Mouse (Mus musculus): ENCODE measurements at regions not wholly inside any gene's neighbourhood (a gene's known extent, or its start where the extent isn't known, plus 50 kb on each side); places are given as distances from the start of the nearest gene placed in this dataset.

GRCm38 (mm10) chr8:32958331-32958730, 470.2 kb upstream of the 5930422O12Rik start:
- Histone ChIP-seq H3K27ac (ENCODE audit: low read depth, low read length) (no peak overlapping the region), H3K27me3 (ENCODE audit: control insufficient read depth, insufficient read depth, low read length) (no peaks in the 10 kb centered on the region), H3K4me3 (ENCODE audit: low read length) (no peak overlapping the region), H3K9me3 (ENCODE audit: control insufficient read depth, low read length) (no peaks in the 10 kb centered on the region; the same call in 1 of the 2 replicates), H3K36me3 (ENCODE audit: control insufficient read depth, insufficient read depth, low read length) (no peaks in the 10 kb centered on the region), H3K9ac (ENCODE audit: low read depth, low read length) (no peak overlapping the region), H3K4me1 (ENCODE audit: control insufficient read depth, insufficient read depth, low read length) (no peaks in the 10 kb centered on the region), H3K4me2 (replicated peaks; ENCODE audit: low read depth, low read length) (no peak overlapping the region)
- WGBS: 79% methylated on average over 1 of the region's 1 CpGs
- no peak for ATAC-seq (ENCODE audit: low FRiP score, low TSS enrichment)

DNA sequence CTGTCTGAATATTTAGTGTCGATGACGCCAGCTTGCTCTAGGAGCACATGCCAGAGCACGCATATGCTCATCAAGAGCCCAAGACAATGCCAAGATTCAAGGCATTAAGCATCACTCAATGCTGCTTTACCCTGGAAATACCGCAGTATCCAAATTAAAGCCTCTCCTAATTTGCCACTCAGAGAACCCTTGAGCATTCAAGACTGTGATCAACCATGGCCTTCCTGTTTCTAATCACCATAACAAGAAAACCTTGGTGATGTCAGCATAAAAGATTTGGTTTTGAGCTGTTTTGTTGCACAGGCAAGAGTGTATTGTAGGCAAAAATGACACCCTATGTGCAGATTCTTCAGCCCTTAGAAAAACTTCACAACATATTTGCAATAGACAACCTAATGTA, 469.7 kb upstream of the 5930422O12Rik start:
- WGBS: 89% methylated on average over 4 of the region's 4 CpGs
- no peak for ATAC-seq (ENCODE audit: low FRiP score, low TSS enrichment)
- Histone ChIP-seq H3K27me3 (ENCODE audit: control insufficient read depth, insufficient read depth, low read length) (no peaks in the 10 kb centered on the region), H3K9me3 (ENCODE audit: control insufficient read depth, low read length) (no peaks in the 10 kb centered on the region; the same call in 1 of the 2 replicates), H3K9ac (ENCODE audit: low read depth, low read length) (no peak overlapping the region), H3K27ac (ENCODE audit: low read depth, low read length) (no peak overlapping the region), H3K4me1 (ENCODE audit: control insufficient read depth, insufficient read depth, low read length) (no peaks in the 10 kb centered on the region), H3K4me2 (replicated peaks; ENCODE audit: low read depth, low read length) (no peak overlapping the region), H3K36me3 (ENCODE audit: control insufficient read depth, insufficient read depth, low read length) (no peaks in the 10 kb centered on the region), H3K4me3 (ENCODE audit: low read length) (no peak overlapping the region)

DNA sequence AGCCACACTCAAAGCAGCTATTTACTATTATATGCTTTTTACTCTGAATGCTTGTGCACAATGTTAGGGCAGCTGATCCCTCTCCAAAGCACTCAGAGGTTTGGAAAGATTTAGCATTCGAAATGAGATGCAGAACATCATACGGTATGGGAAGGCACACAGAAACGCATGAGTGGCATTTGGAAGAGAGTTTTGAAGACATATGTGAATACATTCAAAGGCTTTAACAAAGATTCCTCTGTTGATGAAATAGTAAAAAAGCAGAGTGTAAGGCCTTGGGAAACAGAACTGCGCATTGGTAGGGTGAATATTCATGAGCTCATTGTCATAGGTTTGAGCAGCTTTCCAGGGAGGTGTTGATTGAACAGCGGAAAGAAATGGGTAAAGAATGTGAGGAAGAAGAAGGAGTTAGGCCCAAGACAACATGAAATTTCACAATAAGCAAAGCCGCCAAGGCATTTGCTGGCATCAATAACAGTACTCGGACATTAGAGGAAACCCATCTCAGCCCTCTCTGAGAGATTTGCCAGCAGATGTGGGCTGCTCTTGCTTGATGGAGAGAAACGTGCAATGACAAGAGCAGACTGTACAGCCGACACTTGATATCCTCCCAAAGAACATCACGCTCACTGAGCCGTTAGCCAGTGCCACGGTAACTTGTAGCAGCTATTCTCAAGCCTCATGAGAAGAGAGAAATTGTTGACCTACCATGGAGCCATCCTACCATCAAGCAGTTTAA, 469.0 kb upstream of the 5930422O12Rik start:
- H3K4me2 ChIP-seq (replicated peaks; ENCODE audit: low read depth, low read length): no peak overlapping the region
- H3K36me3 ChIP-seq (ENCODE audit: control insufficient read depth, insufficient read depth, low read length): no peaks in the 10 kb centered on the region
- H3K9me3 ChIP-seq (ENCODE audit: control insufficient read depth, low read length): no peaks in the 10 kb centered on the region; the same call in 1 of the 2 replicates
- no peak for ATAC-seq (ENCODE audit: low FRiP score, low TSS enrichment)
- no peaks in the 10 kb centered on the region for H3K27me3 ChIP-seq (ENCODE audit: control insufficient read depth, insufficient read depth, low read length)
- H3K4me3 ChIP-seq (ENCODE audit: low read length): no peak overlapping the region
- H3K4me1 ChIP-seq (ENCODE audit: control insufficient read depth, insufficient read depth, low read length): no peaks in the 10 kb centered on the region
- H3K9ac ChIP-seq (ENCODE audit: low read depth, low read length): no peak overlapping the region
- 79% methylated on average over 12 of the region's 12 CpGs for WGBS
- no peak overlapping the region for H3K27ac ChIP-seq (ENCODE audit: low read depth, low read length)

GRCm38 (mm10) chr8:32990216-32990615, 438.3 kb upstream of the 5930422O12Rik start:
- no peak overlapping the region for H3K27ac ChIP-seq (ENCODE audit: low read depth, low read length)
- H3K4me3 ChIP-seq (ENCODE audit: low read length): no peak overlapping the region
- ATAC-seq (ENCODE audit: low FRiP score, low TSS enrichment): no peak
- no peak overlapping the region for H3K9ac ChIP-seq (ENCODE audit: low read depth, low read length)
- H3K4me1 ChIP-seq (ENCODE audit: control insufficient read depth, insufficient read depth, low read length): no peaks in the 10 kb centered on the region
- H3K4me2 ChIP-seq (replicated peaks; ENCODE audit: low read depth, low read length): no peak overlapping the region
- H3K27me3 ChIP-seq (ENCODE audit: control insufficient read depth, insufficient read depth, low read length): no peaks in the 10 kb centered on the region
- WGBS: 91% methylated on average over 3 of the region's 3 CpGs
- H3K9me3 ChIP-seq (ENCODE audit: control insufficient read depth, low read length): no peaks in the 10 kb centered on the region
- H3K36me3 ChIP-seq (ENCODE audit: control insufficient read depth, insufficient read depth, low read length): no peaks in the 10 kb centered on the region

GRCm38 (mm10) chr8:33003967-33004564, 424.4 kb upstream of the 5930422O12Rik start:
- H3K4me2 ChIP-seq (replicated peaks; ENCODE audit: low read depth, low read length): no peak overlapping the region
- H3K9me3 ChIP-seq (ENCODE audit: control insufficient read depth, low read length): no peaks in the 10 kb centered on the region
- H3K4me1 ChIP-seq (ENCODE audit: control insufficient read depth, insufficient read depth, low read length): no peaks in the 10 kb centered on the region
- WGBS: 55% methylated on average over 7 of the region's 7 CpGs
- no peak overlapping the region for H3K4me3 ChIP-seq (ENCODE audit: low read length)
- H3K27ac ChIP-seq (ENCODE audit: low read depth, low read length): no peak overlapping the region
- H3K9ac ChIP-seq (ENCODE audit: low read depth, low read length): no peak overlapping the region
- no peak for ATAC-seq (ENCODE audit: low FRiP score, low TSS enrichment)
- no peaks in the 10 kb centered on the region for H3K36me3 ChIP-seq (ENCODE audit: control insufficient read depth, insufficient read depth, low read length)
- H3K27me3 ChIP-seq (ENCODE audit: control insufficient read depth, insufficient read depth, low read length): no peaks in the 10 kb centered on the region

- no peak for ATAC-seq (ENCODE audit: low FRiP score, low TSS enrichment)
- no peaks in the 10 kb centered on the region for H3K36me3 ChIP-seq (ENCODE audit: control insufficient read depth, insufficient read depth, low read length)
- H3K27ac ChIP-seq (ENCODE audit: low read depth, low read length): no peak overlapping the region
- H3K9ac ChIP-seq (ENCODE audit: low read depth, low read length): no peak overlapping the region
- H3K27me3 ChIP-seq (ENCODE audit: control insufficient read depth, insufficient read depth, low read length): no peaks in the 10 kb centered on the region
- no peaks in the 10 kb centered on the region for H3K9me3 ChIP-seq (ENCODE audit: control insufficient read depth, low read length)
- WGBS: 51% methylated on average over 2 of the region's 2 CpGs
- H3K4me2 ChIP-seq (replicated peaks; ENCODE audit: low read depth, low read length): no peak overlapping the region
- no peak overlapping the region for H3K4me3 ChIP-seq (ENCODE audit: low read length)
- no peaks in the 10 kb centered on the region for H3K4me1 ChIP-seq (ENCODE audit: control insufficient read depth, insufficient read depth, low read length)
Observed at GRCm38 (mm10) chr8:33004570-33004969, 423.9 kb upstream of the 5930422O12Rik start.

- ATAC-seq (ENCODE audit: low FRiP score, low TSS enrichment): no peak
- Histone ChIP-seq H3K36me3 (ENCODE audit: control insufficient read depth, insufficient read depth, low read length) (no peaks in the 10 kb centered on the region), H3K9me3 (ENCODE audit: control insufficient read depth, low read length) (no peaks in the 10 kb centered on the region), H3K9ac (ENCODE audit: low read depth, low read length) (no peak overlapping the region), H3K4me3 (ENCODE audit: low read length) (no peak overlapping the region), H3K4me2 (replicated peaks; ENCODE audit: low read depth, low read length) (no peak overlapping the region), H3K27me3 (ENCODE audit: control insufficient read depth, insufficient read depth, low read length) (no peaks in the 10 kb centered on the region), H3K4me1 (ENCODE audit: control insufficient read depth, insufficient read depth, low read length) (no peaks in the 10 kb centered on the region), H3K27ac (ENCODE audit: low read depth, low read length) (no peak overlapping the region)
Observed at GRCm38 (mm10) chr8:33010106-33010505, 418.4 kb upstream of the 5930422O12Rik start.

- Histone ChIP-seq H3K4me1 (ENCODE audit: control insufficient read depth, insufficient read depth, low read length) (no peaks in the 10 kb centered on the region), H3K4me3 (ENCODE audit: low read length) (no peak overlapping the region), H3K36me3 (ENCODE audit: control insufficient read depth, insufficient read depth, low read length) (no peaks in the 10 kb centered on the region), H3K9me3 (ENCODE audit: control insufficient read depth, low read length) (no peaks in the 10 kb centered on the region), H3K27me3 (ENCODE audit: control insufficient read depth, insufficient read depth, low read length) (no peaks in the 10 kb centered on the region), H3K27ac (ENCODE audit: low read depth, low read length) (no peak overlapping the region), H3K9ac (ENCODE audit: low read depth, low read length) (no peak overlapping the region), H3K4me2 (replicated peaks; ENCODE audit: low read depth, low read length) (no peak overlapping the region)
- WGBS: 76% methylated on average over 6 of the region's 6 CpGs
- no peak for ATAC-seq (ENCODE audit: low FRiP score, low TSS enrichment)
Observed at GRCm38 (mm10) chr8:33012784-33013183, 415.7 kb upstream of the 5930422O12Rik start.

DNA sequence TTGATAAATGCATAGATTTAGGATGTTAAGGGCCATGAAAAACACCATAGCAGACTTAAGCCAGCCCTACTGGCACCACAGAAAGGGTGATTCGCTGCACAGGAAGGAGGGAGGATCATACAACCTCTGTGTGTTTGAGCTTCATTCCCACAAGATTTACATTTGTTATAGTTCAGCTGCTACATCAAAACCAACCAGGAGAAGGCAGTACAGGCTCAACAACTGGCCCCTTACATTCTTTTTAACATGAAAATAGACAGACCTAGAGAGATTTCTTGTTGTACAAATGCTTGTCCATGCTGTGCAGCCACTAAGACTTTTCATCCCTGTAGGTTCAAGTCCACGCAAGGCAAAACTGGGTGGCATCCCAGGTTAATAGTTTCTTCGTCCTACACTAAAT, 412.6 kb upstream of the 5930422O12Rik start:
- no peak overlapping the region for H3K4me3 ChIP-seq (ENCODE audit: low read length)
- H3K4me2 ChIP-seq (replicated peaks; ENCODE audit: low read depth, low read length): no peak overlapping the region
- no peaks in the 10 kb centered on the region for H3K36me3 ChIP-seq (ENCODE audit: control insufficient read depth, insufficient read depth, low read length)
- ATAC-seq (ENCODE audit: low FRiP score, low TSS enrichment): no peak
- H3K27me3 ChIP-seq (ENCODE audit: control insufficient read depth, insufficient read depth, low read length): no peaks in the 10 kb centered on the region
- no peak overlapping the region for H3K27ac ChIP-seq (ENCODE audit: low read depth, low read length)
- WGBS: 76% methylated on average over 3 of the region's 3 CpGs
- no peak overlapping the region for H3K9ac ChIP-seq (ENCODE audit: low read depth, low read length)
- no peaks in the 10 kb centered on the region for H3K9me3 ChIP-seq (ENCODE audit: control insufficient read depth, low read length)
- no peaks in the 10 kb centered on the region for H3K4me1 ChIP-seq (ENCODE audit: control insufficient read depth, insufficient read depth, low read length)
